Mouse (Mus musculus) limb, embryonic 14.5 days (tissue): ENCODE measurements around the gene Rcc1l. TPM values are rescaled to one million over a fixed set of nuclear protein-coding genes. Genes with fewer than 3 reads are reported as not detected.

Experiments used
- ATAC-seq: fragments of 200-750 bp; cut with Nextera tagmentation; 2 replicates; pipeline ENCODE4 v1.8.0; 2017; ENCODE audit warnings: low read depth, moderate number of reproducible peaks, moderate TSS enrichment; ENCODE audit not compliant: low FRiP score
- DNase-seq: peaks from one replicate; pipeline ENCODE4 v3.0.0-alpha.2; 2015; ENCODE audit warnings: low spot score
- H3K27ac ChIP-seq: fragments of 300-500 bp; sonication (generic); replicated peaks from 2 replicates; pipeline ENCODE4 v1.5.1; 2014; ENCODE audit warnings: low read depth, mild to moderate bottlenecking, low read length, moderate library complexity, mixed read lengths
- H3K27me3 ChIP-seq: fragments of 300-500 bp; sonication (generic); 2 replicates; pipeline ENCODE4 v1.6.1; 2014; ENCODE audit warnings: low read length, mixed read lengths; ENCODE audit not compliant: control insufficient read depth, insufficient read depth
- H3K36me3 ChIP-seq: fragments of 300-500 bp; sonication (generic); 2 replicates; pipeline ENCODE4 v1.6.1; 2014; ENCODE audit warnings: mild to moderate bottlenecking, low read length, moderate library complexity, mixed read lengths; ENCODE audit not compliant: control insufficient read depth, insufficient read depth
- H3K4me1 ChIP-seq: fragments of 300-500 bp; sonication (generic); 2 replicates; pipeline ENCODE4 v1.6.1; 2014; ENCODE audit warnings: antibody characterized with exemption, low read length, mixed read lengths; ENCODE audit not compliant: control insufficient read depth, insufficient read depth
- H3K4me2 ChIP-seq: fragments of 300-500 bp; sonication (generic); replicated peaks from 2 replicates; pipeline ENCODE4 v1.6.1; 2014; ENCODE audit warnings: low read depth, mild to moderate bottlenecking, low read length, moderate library complexity; ENCODE audit not compliant: severe bottlenecking
- H3K4me3 ChIP-seq: fragments of 300-500 bp; sonication (generic); replicated peaks from 2 replicates; pipeline ENCODE4 v1.5.1; 2014; ENCODE audit warnings: low read length
- H3K9ac ChIP-seq: fragments of 300-500 bp; sonication (generic); 2 replicates; pipeline ENCODE4 v1.6.1; 2014; ENCODE audit warnings: mild to moderate bottlenecking, low read depth, low read length, moderate library complexity; ENCODE audit not compliant: severe bottlenecking
- H3K9me3 ChIP-seq: fragments of 300-500 bp; sonication (generic); 2 replicates; pipeline ENCODE4 v1.6.1; 2016; ENCODE audit warnings: low read length; ENCODE audit not compliant: control insufficient read depth
- POLR2A ChIP-seq: fragments of 200-500 bp; IDR thresholded peaks from 2 replicates; pipeline ENCODE4 v1.8.0; 2012; ENCODE audit warnings: inconsistent platforms, mild to moderate bottlenecking, moderate library complexity, borderline replicate concordance; ENCODE audit not compliant: insufficient read depth, insufficient read length; ENCODE audit errors: extremely low read depth
- WGBS: fragments of 180-500 bp; shearing (Covaris S2); extraction: QIAGEN DNeasy Blood & Tissue Kit; methylation state at CpG from one replicate; pipeline ENCODE4 v1.1.7; 2014; 5-methylcytosine and 5-hydroxymethylcytosine counted together
- polyA plus RNA-seq, 2 experiments: library from polyadenylated mRNA; depleted of rRNA in 1 of 2; stranded (reverse) in 1 of 2; unstranded in 1 of 2; fragments of >200 nt; fragmentation: Nextera tagmentation in 1 of 2; extraction: Ambion mirVana in 1 of 2; gene quantifications; 2 replicates each; pipeline versions ENCODE4 v1.2.1 to v1.2.3; 2012 to 2014

Gene Rcc1l
- polyA plus RNA-seq, 2 experiments, result 24.7 to 30.1 TPM

GRCm38 (mm10) chr5:134114981-134115380 lies 61.6 kb downstream of the Rcc1l start:
- Histone ChIP-seq H3K36me3 (peaks cover 13% of the 10 kb centered on the region; the same call in 1 of the 2 replicates), H3K4me2 (no peak overlapping the region), H3K4me1 (no peaks in the 10 kb centered on the region), H3K27ac (no peak overlapping the region), H3K27me3 (no peaks in the 10 kb centered on the region), H3K9ac (no peak overlapping the region), H3K4me3 (no peak overlapping the region), H3K9me3 (0 out of 2 replicates have a peak, but pooled peaks cover 3% of the 10 kb centered on the region)
- DNase-seq (no peak), ATAC-seq (no peak)
- WGBS, result 73% methylated on average over 5 of the region's 5 CpGs
- no peak for TF ChIP-seq POLR2A

GRCm38 (mm10) chr5:134105829-134106228 lies 70.7 kb downstream of the Rcc1l start:
- DNase-seq (no peak), ATAC-seq (no peak)
- Histone ChIP-seq H3K4me2 (no peak overlapping the region), H3K27me3 (no peaks in the 10 kb centered on the region), H3K36me3 (peaks cover 6% of the 10 kb centered on the region; the same call in 1 of the 2 replicates), H3K4me3 (no peak overlapping the region), H3K4me1 (peaks cover 5% of the 10 kb centered on the region; the same call in 1 of the 2 replicates), H3K9ac (no peak overlapping the region), H3K9me3 (no peaks in the 10 kb centered on the region), H3K27ac (no peak overlapping the region)
- 97% methylated on average over 8 of the region's 8 CpGs for WGBS
- TF ChIP-seq POLR2A, result no peak

- no peaks in the 10 kb centered on the region for H3K27me3 ChIP-seq
- DNase-seq, result no peak
- 77% methylated on average over 6 of the region's 6 CpGs for WGBS
- TF ChIP-seq POLR2A, result no peak
- H3K9ac ChIP-seq, result no peak overlapping the region
- no peak overlapping the region for H3K27ac ChIP-seq
- ATAC-seq, result no peak
- peaks cover 13% of the 10 kb centered on the region; the same call in 1 of the 2 replicates for H3K4me1 ChIP-seq
- no peaks in the 10 kb centered on the region for H3K9me3 ChIP-seq
- peaks cover 6% of the 10 kb centered on the region; the same call in 1 of the 2 replicates for H3K36me3 ChIP-seq
- H3K4me3 ChIP-seq, result no peak overlapping the region
- no peak overlapping the region for H3K4me2 ChIP-seq
Measured at GRCm38 (mm10) chr5:134102720-134103119, 73.9 kb downstream of the Rcc1l start.

- Histone ChIP-seq H3K9me3 (no peaks in the 10 kb centered on the region), H3K4me1 (peaks cover 13% of the 10 kb centered on the region; the same call in 1 of the 2 replicates), H3K27me3 (no peaks in the 10 kb centered on the region), H3K27ac (no peak overlapping the region), H3K4me3 (no peak overlapping the region), H3K36me3 (peaks cover 6% of the 10 kb centered on the region; the same call in 1 of the 2 replicates), H3K4me2 (no peak overlapping the region), H3K9ac (no peak overlapping the region)
- TF ChIP-seq POLR2A, result no peak
- ATAC-seq (no peak), DNase-seq (no peak)
- 48% methylated on average over 5 of the region's 5 CpGs for WGBS
Measured at GRCm38 (mm10) chr5:134101883-134102282, 74.7 kb downstream of the Rcc1l start.

GRCm38 (mm10) chr5:134101322-134101721 lies 75.3 kb downstream of the Rcc1l start:
- no peaks in the 10 kb centered on the region for H3K27me3 ChIP-seq
- no peak overlapping the region for H3K27ac ChIP-seq
- H3K9ac ChIP-seq, result no peak overlapping the region
- no peaks in the 10 kb centered on the region for H3K9me3 ChIP-seq
- no peak for TF ChIP-seq POLR2A
- no peak for ATAC-seq
- H3K4me2 ChIP-seq, result peak overlapping the region; percentile 10; the same call in 1 of the 2 replicates
- H3K4me3 ChIP-seq, result no peak overlapping the region
- WGBS, result 57% methylated on average over 5 of the region's 5 CpGs
- H3K36me3 ChIP-seq, result peaks cover 6% of the 10 kb centered on the region; the same call in 1 of the 2 replicates
- no peak for DNase-seq
- peaks cover 13% of the 10 kb centered on the region; the same call in 1 of the 2 replicates for H3K4me1 ChIP-seq

GRCm38 (mm10) chr5:134100232-134100771 lies 76.3 kb downstream of the Rcc1l start:
- ATAC-seq (no peak), DNase-seq (no peak)
- no peaks in the 10 kb centered on the region for H3K27me3 ChIP-seq
- peak overlapping the region; percentile 75 for H3K9ac ChIP-seq
- no peak for TF ChIP-seq POLR2A
- H3K4me1 ChIP-seq, result peaks cover 13% of the 10 kb centered on the region; the same call in 1 of the 2 replicates
- WGBS, result 3% methylated on average over 17 of the region's 17 CpGs
- H3K36me3 ChIP-seq, result no peaks in the 10 kb centered on the region
- H3K9me3 ChIP-seq, result no peaks in the 10 kb centered on the region
- peak overlapping the region; percentile 88 for H3K4me2 ChIP-seq
- peak overlapping the region; percentile 73 for H3K4me3 ChIP-seq
- no peak overlapping the region for H3K27ac ChIP-seq
